Comparison of ENCODE assay signal across 8 mouse cellular contexts in genomic region chr7:28386007-28386406, GRCm38 (mm10). TPM values are rescaled to one million over a fixed set of nuclear protein-coding genes. Genes with fewer than 3 reads are reported as not detected.
DNase-seq lines count a peak whose midpoint lies in the region; ATAC-seq and TF ChIP-seq lines count a peak whose summit lies in the region.

No protein-coding gene starts in this region.

- H3K27ac ChIP-seq in kidney, postnatal 0 days: 0 out of 2 replicates have a peak overlapping the region, but pooled peaks have one; percentile 10
- no peak overlapping the region for H3K27ac ChIP-seq in kidney, embryonic 14.5 days (ENCODE audit: low read depth, low read length)
- peak overlapping the region; percentile 57; the same call in 1 of the 2 replicates for H3K27ac ChIP-seq in intestine, postnatal 0 days (ENCODE audit: low read depth, low read length)
- H3K27ac ChIP-seq in hindbrain, embryonic 12.5 days: no peak overlapping the region

- H3K4me3 ChIP-seq in kidney, postnatal 0 days (replicated peaks; ENCODE audit: low read depth, low read length): no peak overlapping the region
- no peak overlapping the region for H3K4me3 ChIP-seq in kidney, embryonic 14.5 days (ENCODE audit: low read length)
- H3K4me3 ChIP-seq in intestine, postnatal 0 days (ENCODE audit: low read depth, low read length): no peak overlapping the region
- no peak overlapping the region for H3K4me3 ChIP-seq in hindbrain, embryonic 12.5 days

- H3K4me2 ChIP-seq in kidney, postnatal 0 days (ENCODE audit: low read length): no peak overlapping the region
- H3K4me2 ChIP-seq in kidney, embryonic 14.5 days (replicated peaks; ENCODE audit: low read depth, low read length): no peak overlapping the region
- no peak overlapping the region for H3K4me2 ChIP-seq in intestine, postnatal 0 days (replicated peaks; ENCODE audit: low read depth)
- H3K4me2 ChIP-seq in hindbrain, embryonic 12.5 days (replicated peaks): no peak overlapping the region

- H3K36me3 ChIP-seq in kidney, postnatal 0 days (ENCODE audit: insufficient read depth, low read length): peaks cover 19% of the 10 kb centered on the region; the same call in 1 of the 2 replicates
- peaks cover 38% of the 10 kb centered on the region for H3K36me3 ChIP-seq in kidney, embryonic 14.5 days (ENCODE audit: control insufficient read depth, insufficient read depth, low read length)
- H3K36me3 ChIP-seq in intestine, postnatal 0 days (ENCODE audit: control insufficient read depth, insufficient read depth): peaks cover 46% of the 10 kb centered on the region
- H3K36me3 ChIP-seq in hindbrain, embryonic 12.5 days: peaks cover 41% of the 10 kb centered on the region

- no peaks in the 10 kb centered on the region for H3K27me3 ChIP-seq in kidney, postnatal 0 days (ENCODE audit: insufficient read depth, low read length)
- no peaks in the 10 kb centered on the region for H3K27me3 ChIP-seq in kidney, embryonic 14.5 days (ENCODE audit: control insufficient read depth, insufficient read depth, low read length)
- H3K27me3 ChIP-seq in intestine, postnatal 0 days (replicated peaks; ENCODE audit: control insufficient read depth, insufficient read depth, low read length): no peaks in the 10 kb centered on the region
- peaks cover 1% of the 10 kb centered on the region; the same call in 1 of the 2 replicates for H3K27me3 ChIP-seq in hindbrain, embryonic 12.5 days

- peaks cover 21% of the 10 kb centered on the region for H3K4me1 ChIP-seq in kidney, postnatal 0 days (replicated peaks; ENCODE audit: insufficient read depth, low read length)
- H3K4me1 ChIP-seq in kidney, embryonic 14.5 days (ENCODE audit: control insufficient read depth, insufficient read depth, low read length): peaks cover 23% of the 10 kb centered on the region
- peaks cover 11% of the 10 kb centered on the region; the same call in 1 of the 2 replicates for H3K4me1 ChIP-seq in intestine, postnatal 0 days (replicated peaks; ENCODE audit: control insufficient read depth, insufficient read depth, low read length)
- H3K4me1 ChIP-seq in hindbrain, embryonic 12.5 days: peaks cover 22% of the 10 kb centered on the region

- DNase-seq in kidney, postnatal 0 days (ENCODE audit: low spot score): no peak
- no peak for DNase-seq in ovary, postnatal 10 days (ENCODE audit: low spot score)
- no peak for DNase-seq in adrenal gland, postnatal 14 days

- 79% methylated on average over 7 of the region's 7 CpGs for WGBS in kidney, postnatal 0 days
- 90% methylated on average over 7 of the region's 7 CpGs for WGBS in kidney, embryonic 14.5 days
- WGBS in intestine, postnatal 0 days: 76% methylated on average over 7 of the region's 7 CpGs
- 95% methylated on average over 7 of the region's 7 CpGs for WGBS in hindbrain, embryonic 12.5 days

- no peak overlapping the region for H3K9ac ChIP-seq in kidney, postnatal 0 days (ENCODE audit: low read depth, low read length)
- no peak overlapping the region for H3K9ac ChIP-seq in kidney, embryonic 14.5 days (ENCODE audit: low read depth, low read length)
- no peak overlapping the region for H3K9ac ChIP-seq in intestine, postnatal 0 days (ENCODE audit: low read depth, low read length)
- H3K9ac ChIP-seq in hindbrain, embryonic 12.5 days: no peak overlapping the region

- no peak for TF ChIP-seq CTCF in kidney, postnatal 0 days (IDR thresholded peaks at IDR 0.05; ENCODE audit: low read depth)
- no peak for TF ChIP-seq CTCF in intestine, postnatal 0 days (IDR thresholded peaks at IDR 0.05; ENCODE audit: low read depth)

- ATAC-seq in kidney, postnatal 0 days (replicated peaks; ENCODE audit: low FRiP score, low read depth): no peak
- no peak for ATAC-seq in kidney, embryonic 14.5 days (ENCODE audit: low FRiP score, low TSS enrichment)
- peak; percentile 18 for ATAC-seq in common myeloid progenitor, adult 5-6 weeks (replicated peaks; ENCODE audit: low read depth, poor library complexity, severe bottlenecking)
- no peak for ATAC-seq in intestine, postnatal 0 days
- peak; percentile 30 for ATAC-seq in megakaryocyte progenitor cell, adult 5-6 weeks (replicated peaks; ENCODE audit: poor library complexity)
- no peak for ATAC-seq in hindbrain, embryonic 12.5 days (ENCODE audit: low FRiP score)

- H3K9me3 ChIP-seq in kidney, postnatal 0 days (replicated peaks; ENCODE audit: low read length): no peaks in the 10 kb centered on the region
- no peaks in the 10 kb centered on the region for H3K9me3 ChIP-seq in kidney, embryonic 14.5 days (ENCODE audit: control insufficient read depth, low read length)
- no peaks in the 10 kb centered on the region for H3K9me3 ChIP-seq in intestine, postnatal 0 days (ENCODE audit: control insufficient read depth)
- H3K9me3 ChIP-seq in hindbrain, embryonic 12.5 days (replicated peaks): no peaks in the 10 kb centered on the region

RNA-seq across cellular contexts. Expression of gene Zfp36, which starts 6.0 kb away (rescaled TPM):
- polyA plus RNA-seq in kidney, postnatal 0 days (2015; fragmentation: Nextera tagmentation; extraction: Ambion mirVana): 18.6 and 19.6 TPM in 2 replicates
- 8.3 and 10.7 TPM in 2 replicates for polyA plus RNA-seq in kidney, embryonic 14.5 days (2014; fragmentation: Nextera tagmentation; extraction: Ambion mirVana)
- total RNA-seq in common myeloid progenitor, adult 5-6 weeks (2017): 82.7 and 90.0 TPM in 2 replicates
- polyA plus RNA-seq in intestine, postnatal 0 days (2015; fragmentation: Nextera tagmentation; extraction: Ambion mirVana): 57.3 and 61.5 TPM in 2 replicates
- total RNA-seq in megakaryocyte progenitor cell, adult 5-6 weeks (2015): 87.3 and 149 TPM in 2 replicates
- 26.0 and 46.4 TPM in 2 replicates for total RNA-seq in megakaryocyte progenitor cell, adult 5-6 weeks (2017)
- 6.3 and 7.3 TPM in 2 replicates for polyA plus RNA-seq in hindbrain, embryonic 12.5 days (2016; fragmentation: Nextera tagmentation; extraction: Ambion mirVana)
- total RNA-seq in adrenal gland, postnatal 14 days (2021): 27.9 and 30.7 TPM in 2 replicates

RNA-seq across cellular contexts. Expression of gene Med29, which starts 6.5 kb away (rescaled TPM):
- 44.6 and 47.8 TPM in 2 replicates for polyA plus RNA-seq in kidney, postnatal 0 days (2015; fragmentation: Nextera tagmentation; extraction: Ambion mirVana)
- polyA plus RNA-seq in kidney, embryonic 14.5 days (2014; fragmentation: Nextera tagmentation; extraction: Ambion mirVana): 54.5 and 68.8 TPM in 2 replicates
- total RNA-seq in common myeloid progenitor, adult 5-6 weeks (2017): 16.6 and 21.3 TPM in 2 replicates
- polyA plus RNA-seq in intestine, postnatal 0 days (2015; fragmentation: Nextera tagmentation; extraction: Ambion mirVana): 42.7 and 44.2 TPM in 2 replicates
- 30.6 and 36.8 TPM in 2 replicates for total RNA-seq in megakaryocyte progenitor cell, adult 5-6 weeks (2015)
- total RNA-seq in megakaryocyte progenitor cell, adult 5-6 weeks (2017): 18.0 and 21.1 TPM in 2 replicates
- 39.6 and 42.2 TPM in 2 replicates for polyA plus RNA-seq in hindbrain, embryonic 12.5 days (2016; fragmentation: Nextera tagmentation; extraction: Ambion mirVana)
- total RNA-seq in adrenal gland, postnatal 14 days (2021): 29.6 and 30.5 TPM in 2 replicates

RNA-seq across cellular contexts. Expression of gene Paf1, which starts 6.7 kb away (rescaled TPM):
- 60.2 and 70.3 TPM in 2 replicates for polyA plus RNA-seq in kidney, postnatal 0 days (2015; fragmentation: Nextera tagmentation; extraction: Ambion mirVana)
- polyA plus RNA-seq in kidney, embryonic 14.5 days (2014; fragmentation: Nextera tagmentation; extraction: Ambion mirVana): 68.4 and 82.1 TPM in 2 replicates
- total RNA-seq in common myeloid progenitor, adult 5-6 weeks (2017): 149 and 190 TPM in 2 replicates
- polyA plus RNA-seq in intestine, postnatal 0 days (2015; fragmentation: Nextera tagmentation; extraction: Ambion mirVana): 54.6 and 60.6 TPM in 2 replicates
- 63.9 and 89.2 TPM in 2 replicates for total RNA-seq in megakaryocyte progenitor cell, adult 5-6 weeks (2015)
- total RNA-seq in megakaryocyte progenitor cell, adult 5-6 weeks (2017): 146 and 184 TPM in 2 replicates
- 83.9 and 85.9 TPM in 2 replicates for polyA plus RNA-seq in hindbrain, embryonic 12.5 days (2016; fragmentation: Nextera tagmentation; extraction: Ambion mirVana)
- total RNA-seq in adrenal gland, postnatal 14 days (2021): 77.0 and 87.6 TPM in 2 replicates

RNA-seq across cellular contexts. Expression of gene Plekhg2, which starts 13.6 kb away (rescaled TPM):
- 29.9 and 33.3 TPM in 2 replicates for polyA plus RNA-seq in kidney, postnatal 0 days (2015; fragmentation: Nextera tagmentation; extraction: Ambion mirVana)
- polyA plus RNA-seq in kidney, embryonic 14.5 days (2014; fragmentation: Nextera tagmentation; extraction: Ambion mirVana): 52.4 and 70.8 TPM in 2 replicates
- total RNA-seq in common myeloid progenitor, adult 5-6 weeks (2017): 2.1 and 3.9 TPM in 2 replicates
- polyA plus RNA-seq in intestine, postnatal 0 days (2015; fragmentation: Nextera tagmentation; extraction: Ambion mirVana): 10.6 and 11.9 TPM in 2 replicates
- total RNA-seq in megakaryocyte progenitor cell, adult 5-6 weeks (2015): 2.9 and 4.3 TPM in 2 replicates
- total RNA-seq in megakaryocyte progenitor cell, adult 5-6 weeks (2017): 2.0 and 2.1 TPM in 2 replicates
- 71.7 and 74.9 TPM in 2 replicates for polyA plus RNA-seq in hindbrain, embryonic 12.5 days (2016; fragmentation: Nextera tagmentation; extraction: Ambion mirVana)
- total RNA-seq in adrenal gland, postnatal 14 days (2021): 27.9 and 32.6 TPM in 2 replicates

RNA-seq across cellular contexts. Expression of gene Rps16, which starts 35.6 kb away (rescaled TPM):
- polyA plus RNA-seq in kidney, postnatal 0 days (2015; fragmentation: Nextera tagmentation; extraction: Ambion mirVana): 1,088 and 1,198 TPM in 2 replicates
- 1,287 and 1,567 TPM in 2 replicates for polyA plus RNA-seq in kidney, embryonic 14.5 days (2014; fragmentation: Nextera tagmentation; extraction: Ambion mirVana)
- total RNA-seq in common myeloid progenitor, adult 5-6 weeks (2017): 960 and 1,032 TPM in 2 replicates
- polyA plus RNA-seq in intestine, postnatal 0 days (2015; fragmentation: Nextera tagmentation; extraction: Ambion mirVana): 695 and 702 TPM in 2 replicates
- total RNA-seq in megakaryocyte progenitor cell, adult 5-6 weeks (2015): 3,279 and 3,562 TPM in 2 replicates
- 756 and 903 TPM in 2 replicates for total RNA-seq in megakaryocyte progenitor cell, adult 5-6 weeks (2017)
- polyA plus RNA-seq in hindbrain, embryonic 12.5 days (2016; fragmentation: Nextera tagmentation; extraction: Ambion mirVana): 514 and 573 TPM in 2 replicates
- total RNA-seq in adrenal gland, postnatal 14 days (2021): 937 and 1,132 TPM in 2 replicates

Comparison
In these comparisons a context has a peak if more than half of its experiments do, and no peak if none do; other contexts are left out.
1. H3K27ac ChIP-seq: peak in kidney, postnatal 0 days (single experiment) and intestine, postnatal 0 days (single experiment); none in kidney, embryonic 14.5 days (single experiment) and hindbrain, embryonic 12.5 days (single experiment).
2. ATAC-seq: peak in common myeloid progenitor, adult 5-6 weeks (single experiment) and megakaryocyte progenitor cell, adult 5-6 weeks (single experiment); none in kidney, postnatal 0 days (single experiment), kidney, embryonic 14.5 days (single experiment), intestine, postnatal 0 days (single experiment) and hindbrain, embryonic 12.5 days (single experiment).